Mouse (Mus musculus): ENCODE data around the gene Evc2.

Evc2 gene

GRCm38 (mm10) chr5:37338288-37338687 is at the start of gene Evc2:
TSS of gene Evc2 (plus strand) at chr5:37338499.
- ChIA-PET CTCF (interaction anchor here in 3 of 4 experiments (0.6 to 2.1 kb wide), 7 partner anchors 11 to 409 kb away, joined by 3 to 6 read pairs (median 3); no protein-coding TSS in a partner anchor), POLR2A (interaction anchor here in 2 of 4 experiments (0.5 to 1.1 kb wide), 4 partner anchors 92 to 561 kb away, joined by 3 read pairs; no protein-coding TSS in a partner anchor)

- POLR2A ChIA-PET: no interaction called here
- CTCF ChIA-PET: interaction anchor here (0.5 to 2.1 kb wide), 56 partner anchors 9 to 1136 kb away, joined by 3 to 15 read pairs (median 4); partner anchors contain the start of genes Evc (in 1 of the 4), Evc2 (in 1 of the 4), Mrfap1 (in 1 of the 4) and Stk32b (in 1 of the 4)
These were observed 49.1 kb upstream of the Evc2 start for GRCm38 (mm10) chr5:37289236-37289635.

GRCm38 (mm10) chr5:37290983-37291382 is 47.3 kb upstream of the Evc2 start:
- ChIA-PET POLR2A (no interaction called here), CTCF (interaction anchor here in 1 of 4 experiments (1.1 to 1.2 kb wide), 2 partner anchors 63 to 463 kb away, joined by 3 read pairs; no protein-coding TSS in a partner anchor)

- POLR2A ChIA-PET: no interaction called here
- CTCF ChIA-PET: interaction anchor here in 1 of 4 experiments (2.8 kb wide), 1 partner anchor 58 kb away, joined by 12 read pairs; no protein-coding TSS in a partner anchor
These were observed 41.6 kb upstream of the Evc2 start for GRCm38 (mm10) chr5:37296717-37297116.

- ChIA-PET CTCF (interaction anchor here in 3 of 4 experiments (0.6 to 2.8 kb wide), 6 partner anchors 8 to 506 kb away, joined by 3 to 12 read pairs (median 5); no protein-coding TSS in a partner anchor), POLR2A (no interaction called here)
These were observed 39.9 kb upstream of the Evc2 start for GRCm38 (mm10) chr5:37298370-37298769.

GRCm38 (mm10) chr5:37310026-37310425 is 28.3 kb upstream of the Evc2 start:
- POLR2A ChIA-PET: interaction anchor here in 1 of 4 experiments (1.3 kb wide), 1 partner anchor 13 kb away, joined by 3 read pairs; no protein-coding TSS in a partner anchor
- CTCF ChIA-PET: no interaction called here

- ChIA-PET POLR2A (interaction anchor here in 1 of 4 experiments (1.0 kb wide), 1 partner anchor 10 kb away, joined by 3 read pairs; no protein-coding TSS in a partner anchor), CTCF (no interaction called here)
These were observed 25.1 kb upstream of the Evc2 start for GRCm38 (mm10) chr5:37312980-37313722.

GRCm38 (mm10) chr5:37318715-37319114 is 19.6 kb upstream of the Evc2 start:
- CTCF ChIA-PET: no interaction called here
- POLR2A ChIA-PET: interaction anchor here in 1 of 4 experiments (0.5 to 0.6 kb wide), 2 partner anchors 9 to 380 kb away, joined by 4 read pairs; no protein-coding TSS in a partner anchor

- CTCF ChIA-PET: no interaction called here
- POLR2A ChIA-PET: no interaction called here
These were observed 18.1 kb upstream of the Evc2 start for GRCm38 (mm10) chr5:37320174-37320573.

- POLR2A ChIA-PET: no interaction called here
- CTCF ChIA-PET: no interaction called here
These were observed 17.5 kb upstream of the Evc2 start for GRCm38 (mm10) chr5:37320761-37321160.

- ChIA-PET POLR2A (interaction anchor here in 3 of 4 experiments (0.6 to 1.3 kb wide), 3 partner anchors 9 to 36 kb away, joined by 3 to 5 read pairs (median 3); partner anchors contain the start of gene Evc (in 1 of the 3)), CTCF (interaction anchor here in 2 of 4 experiments (0.6 to 1.3 kb wide), 3 partner anchors 27 to 584 kb away, joined by 3 read pairs; no protein-coding TSS in a partner anchor)
These were observed 11.6 kb upstream of the Evc2 start for GRCm38 (mm10) chr5:37326675-37327074.

- ChIA-PET CTCF (interaction anchor here in 1 of 4 experiments (0.9 kb wide), 1 partner anchor 24 kb away, joined by 3 read pairs; no protein-coding TSS in a partner anchor), POLR2A (interaction anchor here in 2 of 4 experiments (1.0 to 1.6 kb wide), 2 partner anchors 21 to 84 kb away, joined by 3 to 6 read pairs; no protein-coding TSS in a partner anchor)
These were observed 7.7 kb upstream of the Evc2 start for GRCm38 (mm10) chr5:37330449-37331132.

GRCm38 (mm10) chr5:37331133-37331505 is 7.2 kb upstream of the Evc2 start:
- CTCF ChIA-PET: interaction anchor here in 2 of 4 experiments (0.8 to 0.9 kb wide), 2 partner anchors 23 kb away, joined by 3 read pairs; no protein-coding TSS in a partner anchor
- POLR2A ChIA-PET: interaction anchor here in 1 of 4 experiments (1.6 kb wide), 1 partner anchor 22 kb away, joined by 6 read pairs; no protein-coding TSS in a partner anchor

- ChIA-PET CTCF (no interaction called here), POLR2A (no interaction called here)
These were observed 6.2 kb upstream of the Evc2 start for GRCm38 (mm10) chr5:37332066-37332465.

- ChIA-PET CTCF (no interaction called here), POLR2A (interaction anchor here in 1 of 4 experiments (0.7 kb wide), 1 partner anchor 50 kb away, joined by 3 read pairs; no protein-coding TSS in a partner anchor)
These were observed 3.2 kb upstream of the Evc2 start for GRCm38 (mm10) chr5:37335061-37335460.

GRCm38 (mm10) chr5:37336485-37337105 is 1.7 kb upstream of the Evc2 start, which contains the start of gene Evc:
TSS of gene Evc (minus strand) at chr5:37336894.
- ChIA-PET POLR2A (interaction anchor here in 3 of 4 experiments (0.8 to 2.0 kb wide), 7 partner anchors 9 to 42 kb away, joined by 3 to 5 read pairs (median 3); no protein-coding TSS in a partner anchor), CTCF (interaction anchor here in 2 of 4 experiments (0.6 to 1.3 kb wide), 5 partner anchors 17 to 506 kb away, joined by 3 to 6 read pairs (median 4); partner anchors contain the start of genes Man2b2 (in 1 of the 2) and Stk32b (in 1 of the 2))

- POLR2A ChIA-PET: interaction anchor here (0.7 to 1.5 kb wide), 7 partner anchors 8 to 540 kb away, joined by 3 read pairs; no protein-coding TSS in a partner anchor
These were observed 603 bp upstream of the Evc2 start for GRCm38 (mm10) chr5:37337696-37338095.

GRCm38 (mm10) chr5:37343962-37344361 is 5.7 kb downstream of the Evc2 start:
- ChIA-PET CTCF (interaction anchor here in 2 of 4 experiments (0.5 to 0.7 kb wide), 2 partner anchors 10 to 725 kb away, joined by 3 read pairs; no protein-coding TSS in a partner anchor), POLR2A (no interaction called here)

More at GRCm38 (mm10) chr5:37337696-37338095, 603 bp upstream of the Evc2 start:
- CTCF ChIA-PET: interaction anchor here in 3 of 4 experiments (0.5 to 2.1 kb wide), 9 partner anchors 10 to 1138 kb away, joined by 3 to 6 read pairs (median 3); no protein-coding TSS in a partner anchor
